In genomic region chr9:110669785-110670184, GRCm38 (mm10) we compare ENCODE assay signal across 22 mouse cellular contexts. TPM values are rescaled to one million over a fixed set of nuclear protein-coding genes. Genes with fewer than 3 reads are reported as not detected.
DNase-seq lines count a peak whose midpoint lies in the region; ATAC-seq and TF ChIP-seq lines count a peak whose summit lies in the region.
"Had no signal": no experiment of that assay in that cellular context is flagged by ENCODE, and none has a peak within 500 bp of the region (broad histone marks: within the 10 kb centered on the region; RNA-seq: fewer than 3 reads in every experiment).

No protein-coding gene starts in this region.

- intact Hi-C loops in heart, postnatal 10 days (cut with DNase I), result loop anchor here (5.0 kb wide), 1 partner anchor 38 kb away; no protein-coding TSS in a partner anchor

- no peak for TF ChIP-seq EP300 in heart, postnatal 0 days (IDR thresholded peaks at IDR 0.05; ENCODE audit: low read depth)

- no peaks in the 10 kb centered on the region for H3K27me3 ChIP-seq in heart, embryonic 11.5 days (ENCODE audit: control insufficient read depth, insufficient read depth, low read length)
- no peaks in the 10 kb centered on the region for H3K27me3 ChIP-seq in heart, postnatal 0 days (ENCODE audit: control insufficient read depth, insufficient read depth, low read length)
- H3K27me3 ChIP-seq: forebrain, embryonic 15.5 days; hindbrain, embryonic 12.5 days; limb, embryonic 15.5 days; neural tube, embryonic 13.5 days had no signal

- TF ChIP-seq CTCF in heart, postnatal 0 days (IDR thresholded peaks at IDR 0.05; ENCODE audit: low read depth), result no peak

- no peak for ATAC-seq in heart, embryonic 11.5 days (replicated peaks; ENCODE audit: insufficient number of reproducible peaks, low FRiP score, low TSS enrichment)
- no peak for ATAC-seq in heart, postnatal 0 days (ENCODE audit: insufficient read depth, low read depth)
- ATAC-seq in megakaryocyte progenitor cell, adult 5-6 weeks (replicated peaks; ENCODE audit: poor library complexity), result 0 out of 2 replicates have a peak, but pooled peaks have one; percentile 10
- no peak for ATAC-seq in granulocyte monocyte progenitor cell, adult 5-6 weeks (replicated peaks; ENCODE audit: poor library complexity, severe bottlenecking)
- ATAC-seq: forebrain, embryonic 15.5 days; midbrain, embryonic 16.5 days had no signal

- H3K36me3 ChIP-seq in heart, embryonic 11.5 days (ENCODE audit: control insufficient read depth, insufficient read depth, low read length), result no peaks in the 10 kb centered on the region
- no peaks in the 10 kb centered on the region for H3K36me3 ChIP-seq in heart, postnatal 0 days (replicated peaks; ENCODE audit: control insufficient read depth, insufficient read depth, low read length)
- H3K36me3 ChIP-seq: embryonic facial prominence, embryonic 10.5 days; forebrain, embryonic 15.5 days; hindbrain, embryonic 12.5 days; limb, embryonic 15.5 days; neural tube, embryonic 13.5 days had no signal

- H3K9ac ChIP-seq in heart, embryonic 11.5 days (ENCODE audit: low read depth, low read length), result no peak overlapping the region
- no peak overlapping the region for H3K9ac ChIP-seq in heart, postnatal 0 days (replicated peaks; ENCODE audit: low read depth, low read length)
- H3K9ac ChIP-seq: forebrain, embryonic 15.5 days; hindbrain, embryonic 12.5 days; limb, embryonic 15.5 days; neural tube, embryonic 13.5 days had no signal

- DNase-seq in heart, postnatal 10 days, result no peak
- no peak for DNase-seq in heart, postnatal 0 days (ENCODE audit: low spot score)
- DNase-seq in heart, adult 9 months (ENCODE audit: low spot score in 2 of 2), result no peak
- no peak for DNase-seq in testis, postnatal 10 days (ENCODE audit: low spot score)
- DNase-seq: adrenal gland, postnatal 25 days; cerebellum, adult 9-11 months; kidney, adult 2 months; left cerebral cortex, postnatal 4 days; lung, postnatal 4 days; thymus, postnatal 36 days had no signal

- 60% methylated on average over 5 of the region's 5 CpGs for WGBS in heart, embryonic 11.5 days (ENCODE audit: insufficient replicate concordance)
- WGBS in heart, postnatal 0 days, result 48% methylated on average over 5 of the region's 5 CpGs

- peaks cover 84% of the 10 kb centered on the region for H3K4me1 ChIP-seq in heart, embryonic 11.5 days (ENCODE audit: control insufficient read depth, insufficient read depth, low read length)
- H3K4me1 ChIP-seq in heart, postnatal 0 days (ENCODE audit: control insufficient read depth, insufficient read depth), result peaks cover 84% of the 10 kb centered on the region
- H3K4me1 ChIP-seq: limb, embryonic 15.5 days had no signal

- 0 out of 2 replicates have a peak overlapping the region, but pooled peaks have one; percentile 62 for H3K27ac ChIP-seq in heart, embryonic 11.5 days (ENCODE audit: low read depth, low read length)
- peak overlapping the region; percentile 43; the same call in 1 of the 2 replicates for H3K27ac ChIP-seq in heart, postnatal 0 days (ENCODE audit: low read depth)
- H3K27ac ChIP-seq: embryonic facial prominence, embryonic 10.5 days; forebrain, embryonic 15.5 days; hindbrain, embryonic 12.5 days; kidney, postnatal 0 days; limb, embryonic 15.5 days; midbrain, embryonic 10.5 days; neural tube, embryonic 13.5 days had no signal

- no peak overlapping the region for H3K4me2 ChIP-seq in heart, embryonic 11.5 days
- H3K4me2 ChIP-seq in heart, postnatal 0 days (ENCODE audit: low read depth, low read length), result no peak overlapping the region
- H3K4me2 ChIP-seq: forebrain, embryonic 15.5 days; hindbrain, embryonic 12.5 days; limb, embryonic 15.5 days; neural tube, embryonic 13.5 days had no signal

- no peaks in the 10 kb centered on the region for H3K9me3 ChIP-seq in heart, embryonic 11.5 days (replicated peaks; ENCODE audit: control insufficient read depth, low read length)
- no peaks in the 10 kb centered on the region for H3K9me3 ChIP-seq in heart, postnatal 0 days (replicated peaks; ENCODE audit: control insufficient read depth, low read length)
- H3K9me3 ChIP-seq: embryonic facial prominence, embryonic 10.5 days; forebrain, embryonic 15.5 days; hindbrain, embryonic 12.5 days; limb, embryonic 15.5 days; midbrain, embryonic 10.5 days; neural tube, embryonic 13.5 days had no signal

- no peak overlapping the region for H3K4me3 ChIP-seq in heart, embryonic 11.5 days (ENCODE audit: low read depth, low read length)
- H3K4me3 ChIP-seq in heart, postnatal 0 days (ENCODE audit: low read depth, low read length), result no peak overlapping the region
- H3K4me3 ChIP-seq: embryonic facial prominence, embryonic 10.5 days; forebrain, embryonic 15.5 days; hindbrain, embryonic 12.5 days; limb, embryonic 15.5 days; midbrain, embryonic 10.5 days; myocyte; neural tube, embryonic 13.5 days had no signal

RNA-seq across cellular contexts. Expression of gene Ccdc12, which starts 13.5 kb away (rescaled TPM):
- 135 and 149 TPM in 2 replicates for polyA plus RNA-seq in heart, embryonic 11.5 days (2014; fragmentation: Nextera tagmentation; extraction: Ambion mirVana)
- total RNA-seq in heart, postnatal 10 days (2021), result 10 to 100 TPM; 69.6 to 78.9 TPM
- total RNA-seq in heart, postnatal 0 days (2014; rRNA removed; ENCODE audit: low replicate concordance), result 52.9 and 95.9 TPM in 2 replicates
- polyA plus RNA-seq in heart, postnatal 0 days (2015; fragmentation: Nextera tagmentation; extraction: Ambion mirVana), result 134 and 143 TPM in 2 replicates
- total RNA-seq in megakaryocyte progenitor cell, adult 5-6 weeks (2015), result 98.7 and 112 TPM in 2 replicates
- total RNA-seq in megakaryocyte progenitor cell, adult 5-6 weeks (2017), result 75.3 and 92.6 TPM in 2 replicates
- 149 TPM in 2 replicates for total RNA-seq in granulocyte monocyte progenitor cell, adult 5-6 weeks (2014; fragmentation: Nextera tagmentation)
- 98.5 and 104 TPM in 2 replicates for total RNA-seq in granulocyte monocyte progenitor cell, adult 5-6 weeks (2017)

RNA-seq across cellular contexts. Expression of gene Nbeal2, which starts 15.8 kb away (rescaled TPM):
- 1.4 and 1.6 TPM in 2 replicates for polyA plus RNA-seq in heart, embryonic 11.5 days (2014; fragmentation: Nextera tagmentation; extraction: Ambion mirVana)
- total RNA-seq in heart, postnatal 10 days (2021), result 1 to 10 TPM; 8.3 to 8.7 TPM
- 11.5 and 12.9 TPM in 2 replicates for total RNA-seq in heart, postnatal 0 days (2014; rRNA removed; ENCODE audit: low replicate concordance)
- 1.2 and 1.6 TPM in 2 replicates for polyA plus RNA-seq in heart, postnatal 0 days (2015; fragmentation: Nextera tagmentation; extraction: Ambion mirVana)
- 20.1 and 24.1 TPM in 2 replicates for total RNA-seq in megakaryocyte progenitor cell, adult 5-6 weeks (2015)
- total RNA-seq in megakaryocyte progenitor cell, adult 5-6 weeks (2017), result 10.3 and 19.3 TPM in 2 replicates
- total RNA-seq in granulocyte monocyte progenitor cell, adult 5-6 weeks (2014; fragmentation: Nextera tagmentation), result 37.5 and 49.2 TPM in 2 replicates
- 11.0 and 13.9 TPM in 2 replicates for total RNA-seq in granulocyte monocyte progenitor cell, adult 5-6 weeks (2017)

RNA-seq across cellular contexts. Expression of gene Nradd, which starts 45.5 kb away (rescaled TPM):
- 12.6 and 19.1 TPM in 2 replicates for polyA plus RNA-seq in heart, embryonic 11.5 days (2014; fragmentation: Nextera tagmentation; extraction: Ambion mirVana)
- total RNA-seq in heart, postnatal 10 days (2021), result 1 to 10 TPM; 2.2 to 2.3 TPM
- total RNA-seq in heart, postnatal 0 days (2014; rRNA removed; ENCODE audit: low replicate concordance), result 7.9 and 22.8 TPM in 2 replicates
- polyA plus RNA-seq in heart, postnatal 0 days (2015; fragmentation: Nextera tagmentation; extraction: Ambion mirVana), result 10.4 and 11.5 TPM in 2 replicates
- total RNA-seq in megakaryocyte progenitor cell, adult 5-6 weeks (2015), result 2.0 and 4.3 TPM in 2 replicates
- total RNA-seq in megakaryocyte progenitor cell, adult 5-6 weeks (2017), result 1.9 and 2.2 TPM in 2 replicates
- 4.4 and 4.5 TPM in 2 replicates for total RNA-seq in granulocyte monocyte progenitor cell, adult 5-6 weeks (2014; fragmentation: Nextera tagmentation)
- 0.99 and 4.7 TPM in 2 replicates for total RNA-seq in granulocyte monocyte progenitor cell, adult 5-6 weeks (2017)
